Mouse (Mus musculus) layer of hippocampus, adult 11-12 months (tissue): ENCODE measurements around the gene Pmch.

Experiments used
- DNase-seq: peaks from one replicate; pipeline ENCODE4 v3.0.0; 2022; ENCODE audit warnings: low spot score

The Pmch gene

DNA sequence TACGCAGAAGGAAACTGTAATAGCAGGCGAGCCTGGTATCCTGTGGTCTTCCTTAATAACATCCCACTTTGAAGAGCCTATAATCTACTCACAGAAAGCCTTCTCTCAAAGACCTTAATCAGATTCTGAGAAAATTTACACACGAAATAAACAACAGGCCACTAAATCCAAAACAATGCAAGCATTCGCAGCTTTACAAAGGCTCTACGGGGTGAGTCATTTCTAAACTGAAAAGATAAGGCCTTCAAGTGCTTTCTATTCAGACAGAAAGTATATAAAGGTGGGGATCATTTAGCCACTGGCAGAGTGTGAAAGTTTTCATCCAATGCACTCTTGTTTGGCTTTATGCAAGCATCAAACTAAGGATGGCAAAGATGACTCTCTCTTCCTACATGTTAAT, at the start of gene Pmch:
Pmch (plus strand) TSS at position 301 of the 400 bp plus-strand sequence.
- no peak for DNase-seq

DNA sequence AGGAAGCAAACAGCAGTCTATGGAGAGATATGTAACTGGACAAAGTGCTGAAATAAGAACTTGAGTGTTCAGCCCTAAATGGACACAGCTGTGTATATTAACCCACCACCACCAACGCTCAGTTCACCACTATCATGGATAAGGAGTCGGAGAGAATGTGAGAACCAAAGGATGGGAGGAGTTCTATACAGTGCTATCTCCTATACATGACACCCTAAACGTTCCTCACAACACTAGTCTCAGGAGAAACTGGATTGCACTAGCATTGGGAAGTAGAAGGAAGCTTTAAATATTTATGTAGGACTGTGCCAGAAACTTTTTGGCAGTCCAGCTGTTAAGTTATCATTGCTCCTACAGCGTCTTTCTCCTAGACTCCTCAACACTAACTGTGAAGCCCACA, 46.6 kb upstream of the Pmch start:
- no peak for DNase-seq

DNA sequence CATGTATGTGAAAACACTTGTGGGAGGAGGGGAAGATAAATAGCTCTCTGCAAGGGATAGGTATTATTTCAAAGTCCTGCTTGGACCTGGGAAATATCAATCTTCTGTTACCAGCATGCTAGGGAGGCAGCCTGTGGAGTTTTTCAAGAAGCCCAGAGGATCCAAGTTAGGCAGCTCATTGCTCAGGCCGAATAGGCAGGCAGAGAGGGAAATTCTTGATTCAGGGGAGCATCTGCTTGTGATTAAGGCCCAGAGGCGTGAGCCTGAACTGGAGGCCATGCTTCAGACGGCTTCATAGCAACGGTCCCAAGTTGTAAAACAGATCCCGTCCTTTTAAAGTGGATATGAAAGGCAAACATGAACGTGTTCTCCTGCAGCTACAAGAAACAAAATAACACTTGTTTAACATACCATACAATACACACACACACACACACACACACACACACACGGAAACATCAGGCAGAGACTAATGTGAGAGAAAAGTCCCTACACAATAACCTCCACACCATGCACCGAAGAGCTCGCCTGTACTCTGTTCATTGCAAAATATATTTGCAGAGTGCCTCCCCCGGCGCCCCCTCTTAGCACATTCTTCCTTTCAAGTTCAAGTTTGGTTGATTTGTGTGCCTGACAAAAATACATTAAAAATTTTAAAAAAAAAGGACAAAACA, 44.6 kb upstream of the Pmch start:
- no peak for DNase-seq

DNA sequence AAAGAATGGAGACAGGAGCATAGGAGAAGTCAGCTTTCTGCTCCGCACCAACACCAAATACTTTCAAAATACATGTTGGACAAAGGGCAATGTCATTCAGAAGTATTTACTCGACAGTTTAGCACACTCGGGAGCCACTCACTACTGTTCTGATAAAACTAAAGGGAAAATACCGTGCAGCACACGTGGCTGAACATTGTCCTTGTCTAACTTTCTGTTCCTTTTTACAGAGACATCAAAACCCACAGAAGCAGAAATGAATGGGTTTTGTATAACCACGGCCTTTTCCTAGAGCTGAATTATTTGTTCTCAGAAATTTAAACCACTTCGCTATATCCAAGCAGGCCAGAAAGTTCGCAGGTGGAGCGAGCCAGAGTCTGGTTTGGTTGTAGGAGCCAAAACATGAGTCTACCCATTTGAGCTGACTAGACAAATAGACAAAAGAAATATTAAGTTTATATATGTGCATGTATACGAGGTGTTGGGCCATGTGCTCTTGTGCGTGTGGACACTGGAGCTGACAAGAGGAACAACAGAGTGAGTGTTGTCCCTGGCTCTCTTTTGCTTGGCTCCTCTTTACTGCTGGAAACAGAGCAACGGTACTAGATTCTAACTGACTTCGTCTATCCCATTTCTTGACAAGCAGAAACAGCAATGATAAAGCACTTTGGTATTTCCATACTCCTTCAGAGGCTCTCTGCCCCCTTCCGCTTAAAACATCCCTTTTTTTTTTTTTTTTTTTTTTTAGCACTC, 36.5 kb upstream of the Pmch start:
- DNase-seq: no peak

DNA sequence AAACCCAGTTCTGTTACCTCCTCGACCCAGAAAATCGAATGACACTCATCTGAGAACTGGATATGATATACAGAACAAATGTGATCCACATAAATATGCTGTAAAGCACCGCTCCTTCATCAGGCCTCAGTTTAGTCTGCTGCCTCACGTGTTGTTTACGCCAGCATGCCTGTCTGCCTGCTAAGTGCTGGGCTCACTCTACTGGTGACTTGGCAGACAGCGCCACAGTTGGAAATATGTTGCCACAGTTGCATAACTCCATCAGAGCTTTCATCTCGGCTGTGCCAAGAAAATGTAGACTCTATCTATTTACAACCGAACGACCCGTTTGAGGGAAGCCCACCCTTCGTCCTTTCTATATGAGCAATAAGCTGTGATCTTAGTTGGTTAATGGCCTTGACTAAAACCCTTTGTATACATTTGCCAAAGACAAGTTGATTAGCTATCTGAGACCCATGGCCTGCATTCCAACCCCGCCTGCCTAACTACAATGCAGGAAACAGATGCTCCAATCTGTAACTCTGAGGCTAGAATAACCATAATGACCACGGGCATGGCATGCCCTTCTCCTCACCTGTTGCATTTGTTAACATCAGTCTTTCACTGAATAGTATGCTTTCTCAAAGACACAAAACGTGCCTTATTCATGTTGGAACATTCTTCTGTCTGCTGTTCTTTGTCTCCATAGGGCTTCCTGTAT, 33.8 kb upstream of the Pmch start:
- DNase-seq: peak; percentile 39

DNA sequence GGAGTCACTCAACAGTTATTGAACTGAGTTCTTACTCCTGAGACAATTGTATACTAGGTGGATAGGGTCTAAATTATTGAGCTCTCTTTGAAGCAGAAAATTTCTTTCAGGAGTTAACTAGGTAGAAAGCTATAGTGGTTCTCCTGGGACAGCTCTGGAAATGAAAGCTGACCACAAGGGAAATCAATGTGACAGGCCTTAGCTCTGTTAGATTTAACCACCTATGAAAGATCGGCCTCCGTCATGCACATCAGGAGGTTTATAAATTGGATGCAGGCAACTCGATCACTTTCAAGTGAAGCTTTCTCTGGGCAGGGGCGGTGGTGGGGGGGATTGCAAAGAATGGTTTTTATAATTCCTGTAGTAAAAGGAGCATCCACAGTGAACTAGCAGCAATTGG, 27.4 kb upstream of the Pmch start:
- DNase-seq: no peak

DNA sequence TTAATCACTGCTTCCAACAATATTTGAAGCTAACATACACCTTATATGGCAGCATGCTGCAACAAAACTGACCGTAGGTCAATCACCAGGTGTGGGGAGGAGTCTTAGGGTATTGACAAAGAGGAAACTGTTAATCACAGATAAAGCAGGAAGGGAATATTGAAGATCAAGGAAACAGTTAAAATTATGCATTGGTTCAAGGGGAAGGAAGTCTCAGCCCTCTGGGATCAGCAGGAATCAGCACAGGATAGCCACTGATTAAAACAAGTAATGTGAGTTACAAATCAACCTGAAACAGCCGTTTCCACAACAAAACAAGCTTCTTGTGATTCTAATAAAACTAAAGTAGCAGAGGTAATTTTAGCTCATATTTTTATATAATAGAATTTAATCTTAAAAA, 26.0 kb upstream of the Pmch start:
- DNase-seq: no peak

DNA sequence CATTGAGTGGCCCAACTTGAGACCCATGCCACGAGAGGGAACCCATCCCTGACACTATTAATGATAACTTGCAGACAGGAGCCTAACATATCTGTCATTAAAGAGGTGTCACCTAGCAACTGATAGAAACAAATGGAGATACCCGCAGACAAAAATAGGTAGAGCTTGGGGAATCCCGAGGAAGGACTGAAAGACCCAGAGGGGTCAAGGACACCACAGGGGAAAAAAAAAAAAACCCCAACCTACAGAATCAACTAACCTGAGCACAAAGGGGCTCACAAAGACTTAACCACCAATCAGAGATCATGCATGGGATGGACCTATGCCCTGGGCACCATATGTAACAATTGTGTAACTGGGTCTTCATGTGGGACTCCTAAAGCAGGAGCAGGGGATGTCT, 23.5 kb upstream of the Pmch start:
- no peak for DNase-seq

DNA sequence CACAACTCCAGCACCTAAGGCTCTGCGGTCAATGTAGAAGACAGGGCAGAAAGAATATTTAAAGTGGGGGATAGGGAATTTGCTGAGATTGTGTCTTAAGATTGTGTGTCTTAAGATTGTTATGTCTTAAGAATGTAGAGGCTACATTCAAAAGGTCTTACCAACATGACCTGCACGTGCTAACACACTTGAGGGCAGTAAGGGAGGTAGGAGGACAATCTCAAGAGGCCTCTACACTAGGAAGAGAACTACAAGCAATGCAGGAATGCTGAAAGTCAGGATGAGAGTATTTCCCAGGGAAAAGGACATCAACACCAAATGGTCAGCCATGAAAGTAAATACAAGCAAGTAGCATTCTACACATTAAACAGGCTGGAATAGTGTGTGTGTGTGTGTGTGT, 15.3 kb downstream of the Pmch start:
- DNase-seq: no peak

DNA sequence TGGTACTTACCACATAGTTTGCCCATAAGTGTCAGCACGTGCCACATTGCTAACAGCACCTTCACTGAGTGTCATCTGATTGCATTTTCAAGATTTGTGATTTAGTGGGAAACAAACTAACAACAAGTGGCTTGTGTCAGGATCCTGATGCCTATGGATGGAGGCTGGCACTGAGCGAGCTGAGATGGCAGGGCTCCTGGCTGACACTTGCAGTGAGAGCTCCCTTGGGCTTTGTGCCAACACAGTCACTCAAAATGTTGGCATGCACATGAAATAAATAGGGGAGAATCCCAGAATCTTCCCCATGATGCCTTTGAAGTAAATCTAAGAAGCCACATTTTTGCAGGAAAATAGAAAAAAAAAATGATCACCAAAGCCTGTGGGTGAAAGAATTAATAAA, 22.4 kb downstream of the Pmch start:
- no peak for DNase-seq

DNA sequence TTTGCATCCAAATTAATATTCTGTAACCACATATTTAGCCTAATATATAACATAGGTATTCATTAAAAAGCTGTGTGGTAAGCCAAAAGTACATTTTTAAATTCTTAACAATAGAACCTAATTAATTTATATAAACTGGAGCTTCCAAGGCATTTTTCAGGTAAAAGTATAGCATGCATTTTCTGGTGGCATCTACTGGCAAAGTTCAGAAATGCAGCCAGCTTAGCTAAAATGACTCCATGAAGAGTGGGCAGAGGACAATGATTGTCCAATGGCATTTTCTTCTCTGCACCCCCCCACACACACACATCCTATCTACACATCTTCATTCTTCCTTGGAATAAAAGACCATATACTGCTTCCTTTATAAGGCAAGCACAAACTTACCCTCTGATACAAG, 28.8 kb downstream of the Pmch start:
- no peak for DNase-seq

DNA sequence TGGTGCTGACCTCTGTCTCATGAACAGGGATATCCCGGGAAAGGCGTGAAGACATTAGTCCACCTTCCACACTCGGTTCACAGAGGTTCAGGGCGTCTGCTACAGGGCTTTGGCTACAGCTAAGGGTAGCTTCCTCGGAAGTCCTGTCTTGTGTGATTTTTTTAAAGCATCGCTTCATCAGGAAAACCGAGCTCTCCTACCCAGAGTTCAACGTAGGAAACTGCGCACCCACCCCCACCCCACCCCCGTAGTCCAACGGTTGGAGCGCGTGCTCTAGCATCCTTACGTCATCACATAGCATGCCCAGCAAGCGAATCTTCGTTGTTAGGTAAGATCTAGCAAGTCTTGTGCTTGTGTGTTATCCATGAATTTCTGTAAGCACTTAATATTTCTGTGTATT, 44.8 kb downstream of the Pmch start:
- DNase-seq: no peak
